Mouse (Mus musculus): ENCODE data around the gene Tapt1. TPM values are rescaled to one million over a fixed set of nuclear protein-coding genes. Genes with fewer than 3 reads are reported as not detected.
A peak's percentile ranks its signal among the peaks of the same experiment; 100 is the strongest.

Tapt1 gene
- total RNA-seq, 1 experiment from 2014 or later, result 43.9 TPM

DNA sequence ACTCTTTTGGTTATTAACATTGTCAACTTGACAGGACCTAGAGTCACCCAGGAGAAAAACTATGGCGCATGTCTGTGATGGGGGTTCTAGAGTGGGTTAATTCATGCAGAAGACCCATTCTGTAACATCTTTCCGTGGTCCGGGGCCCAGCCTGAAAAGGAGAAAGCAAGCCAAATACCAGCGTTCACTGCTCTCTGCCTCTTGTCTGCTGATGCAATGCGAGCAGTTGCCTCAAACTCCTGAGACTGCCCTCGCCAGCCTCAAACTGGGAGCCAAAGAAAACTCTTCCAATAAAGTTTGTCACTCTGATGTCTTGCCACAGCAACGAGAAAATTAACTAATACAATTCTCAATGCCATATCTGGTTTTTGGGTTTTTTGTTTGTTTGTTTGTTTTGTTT is 8.2 kb upstream of the Tapt1 start:
- DNase-seq, result no peak

DNA sequence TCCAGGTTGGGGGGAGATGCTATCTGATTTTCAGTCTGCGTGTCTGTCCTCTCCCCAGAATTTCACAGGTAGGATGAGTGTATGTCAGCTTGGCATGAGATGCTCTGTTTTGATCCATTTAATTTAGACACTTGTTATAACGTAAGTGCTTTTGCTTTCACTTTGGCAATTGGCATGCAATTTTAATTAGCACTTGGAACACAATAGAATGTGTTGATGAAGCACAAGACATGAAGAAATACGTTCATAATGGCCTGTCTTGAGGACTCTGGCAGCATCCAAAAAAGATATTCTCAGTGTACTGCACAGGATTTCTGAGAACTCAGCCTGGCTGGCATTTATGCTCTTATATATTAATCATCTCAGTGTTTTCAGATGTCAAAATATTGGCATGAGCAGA is 7.5 kb upstream of the Tapt1 start:
- DNase-seq, result no peak

DNA sequence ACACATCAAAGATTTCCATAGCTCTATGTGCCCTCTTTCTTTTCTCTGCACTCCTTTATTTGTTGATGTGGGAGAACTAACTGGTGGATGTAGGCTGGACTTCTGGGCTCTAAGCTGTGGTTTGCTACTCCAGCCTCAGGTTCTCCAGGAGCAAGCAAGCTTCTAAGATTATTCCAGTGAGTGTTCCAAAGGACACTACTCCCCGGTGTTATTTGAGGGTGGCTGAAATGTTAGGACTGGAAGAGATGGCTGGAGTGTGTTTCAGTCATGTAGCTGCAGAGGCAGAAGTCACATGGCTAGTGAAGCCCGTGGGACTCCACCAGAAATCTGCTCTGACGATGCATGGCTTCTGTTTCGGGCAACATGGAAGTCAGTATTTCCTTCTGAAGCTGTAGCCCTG is 2.3 kb upstream of the Tapt1 start:
- no peak for DNase-seq

DNA sequence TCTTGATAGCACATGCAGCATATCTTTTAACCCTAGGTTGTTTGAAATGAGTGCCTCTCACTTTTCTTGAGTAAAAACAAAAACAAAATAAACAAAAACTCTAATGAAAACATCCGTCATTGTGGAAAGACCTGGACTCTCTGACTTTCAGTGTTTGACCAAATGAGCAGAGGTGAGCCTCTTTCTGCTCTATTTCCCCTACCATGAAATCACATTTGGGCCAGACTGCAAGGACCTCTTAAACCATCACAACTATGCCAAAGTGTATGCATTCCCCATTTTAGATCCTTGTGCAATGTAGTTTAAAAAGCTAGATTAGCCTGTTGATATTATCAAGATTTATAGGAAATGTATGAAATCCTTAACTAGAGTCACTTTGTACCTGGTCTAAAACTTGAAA is 1.9 kb upstream of the Tapt1 start:
- no peak for DNase-seq

DNA sequence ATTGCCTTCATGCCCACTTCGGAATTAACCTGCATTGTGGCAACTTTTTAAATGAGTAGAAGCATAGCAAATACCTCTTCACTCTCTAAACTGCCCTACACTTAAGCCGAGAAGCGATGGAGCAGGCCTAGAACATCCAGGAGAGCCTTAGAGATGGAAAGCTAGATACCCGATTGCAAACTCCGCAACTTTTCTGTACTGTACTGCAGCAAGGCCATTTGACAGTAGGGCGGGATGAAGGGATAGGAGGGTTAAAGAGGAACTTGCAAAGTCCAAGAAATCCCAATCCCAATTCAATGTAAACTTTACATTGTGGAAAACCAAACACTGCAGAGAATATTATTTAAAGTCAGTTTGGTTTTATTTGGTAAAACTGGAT is 1.0 kb upstream of the Tapt1 start:
- DNase-seq, result no peak

DNA sequence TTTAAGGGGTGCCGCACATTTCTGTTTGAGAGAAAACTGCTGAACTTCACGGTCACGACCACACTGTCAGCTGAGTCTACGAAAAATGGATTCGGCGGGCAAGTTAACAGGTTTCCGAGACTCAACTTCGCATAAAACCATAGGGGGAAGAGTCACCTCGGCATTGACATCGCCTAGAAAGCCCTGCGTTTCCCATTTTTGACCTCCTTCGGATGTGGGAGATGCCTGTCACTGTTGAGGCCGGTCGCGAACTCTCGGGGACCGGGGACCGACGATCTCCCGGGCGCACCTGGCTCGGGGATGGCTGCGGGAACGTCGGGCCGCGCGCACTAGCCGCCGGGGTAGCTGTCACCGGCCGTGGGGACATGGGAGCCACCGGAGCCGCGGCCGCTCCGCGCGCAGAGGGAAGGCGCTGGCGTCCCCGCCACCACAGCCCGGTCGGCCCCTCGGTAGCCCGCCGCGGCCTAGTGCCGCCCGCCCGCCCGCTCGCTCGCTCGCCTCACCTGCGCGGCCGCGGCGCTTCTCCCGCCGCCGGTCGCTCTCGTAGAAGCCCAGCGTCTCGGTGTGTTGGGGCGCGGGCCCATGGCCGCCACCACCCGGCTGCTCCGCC is 410 bp downstream of the Tapt1 start:
- peak; percentile 29 for DNase-seq

DNA sequence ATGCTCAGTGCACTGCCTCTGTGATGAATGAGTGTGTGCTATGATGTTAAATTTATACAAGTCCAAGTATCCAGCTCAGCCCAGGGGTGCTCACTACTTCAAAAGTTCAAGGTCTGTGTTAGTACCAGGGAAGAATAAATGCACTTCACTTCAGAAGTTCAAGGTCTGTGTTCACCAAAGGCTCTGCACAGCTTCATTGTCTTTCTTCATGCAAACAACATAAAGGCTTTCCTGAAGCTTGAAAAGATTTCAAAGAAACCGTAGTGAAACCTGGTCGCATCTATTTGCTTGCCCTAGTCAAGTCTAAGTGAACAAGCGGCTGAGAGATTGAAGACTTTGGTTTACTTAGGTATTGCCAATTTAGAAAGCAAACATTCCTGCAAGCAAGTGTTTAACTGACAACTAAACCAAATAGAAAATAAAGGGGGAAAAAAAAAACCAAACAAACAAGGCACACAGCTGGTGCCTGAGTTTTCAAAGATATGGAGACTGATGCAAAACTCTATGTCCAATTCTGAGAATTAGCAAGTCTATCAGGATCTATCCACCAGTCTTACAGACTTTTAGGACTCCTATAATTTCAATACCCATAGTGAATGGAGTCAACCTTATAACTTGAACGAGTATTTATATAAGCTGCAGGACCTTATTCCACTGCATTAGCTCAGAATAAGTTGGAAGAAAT is 1.4 kb downstream of the Tapt1 start:
- DNase-seq, result no peak

DNA sequence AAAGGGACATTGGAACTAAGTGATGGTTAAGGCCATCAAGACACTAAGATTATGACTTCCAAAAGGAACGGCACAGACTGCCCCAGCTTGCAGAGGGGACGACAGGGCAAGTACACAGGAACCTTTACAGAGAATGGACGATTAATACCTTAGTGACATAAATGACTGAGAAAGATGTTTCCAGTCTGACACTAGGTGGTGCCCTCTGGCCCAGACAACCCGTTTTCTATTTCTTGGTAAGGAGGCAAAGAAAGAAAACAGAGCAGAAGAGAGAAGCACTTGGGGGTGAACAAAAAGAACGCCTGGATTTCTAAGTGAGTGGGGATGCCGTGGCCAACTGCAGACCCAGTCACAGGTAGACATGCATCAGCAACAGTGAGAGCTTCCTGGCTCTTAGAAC is 2.2 kb downstream of the Tapt1 start:
- DNase-seq, result peak; percentile 32

DNA sequence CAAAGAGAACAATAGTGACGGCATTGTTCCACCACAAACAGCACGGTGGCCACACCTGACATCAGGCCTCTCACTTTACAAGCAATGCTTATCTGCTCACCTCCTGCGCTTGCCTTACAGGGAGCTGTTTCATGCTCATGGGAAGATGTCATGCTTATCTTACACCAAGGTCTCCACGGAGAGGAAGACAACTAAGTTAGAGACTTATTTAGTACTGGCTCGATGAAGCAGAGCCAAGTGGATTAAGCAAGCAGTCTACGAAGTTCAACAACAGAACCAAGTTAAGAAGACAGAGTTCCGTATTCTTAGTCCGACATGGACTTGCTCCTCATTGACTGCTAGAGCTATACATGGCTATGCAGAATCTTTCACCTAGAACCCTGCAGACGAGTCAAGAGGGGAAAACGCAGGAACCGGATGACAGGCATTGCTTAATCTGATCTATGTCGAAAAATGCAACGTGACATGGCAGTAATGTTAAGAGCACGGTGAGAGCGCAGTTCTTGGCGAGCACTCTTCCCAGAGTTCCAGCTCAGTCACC is 3.0 kb downstream of the Tapt1 start:
- DNase-seq, result no peak

DNA sequence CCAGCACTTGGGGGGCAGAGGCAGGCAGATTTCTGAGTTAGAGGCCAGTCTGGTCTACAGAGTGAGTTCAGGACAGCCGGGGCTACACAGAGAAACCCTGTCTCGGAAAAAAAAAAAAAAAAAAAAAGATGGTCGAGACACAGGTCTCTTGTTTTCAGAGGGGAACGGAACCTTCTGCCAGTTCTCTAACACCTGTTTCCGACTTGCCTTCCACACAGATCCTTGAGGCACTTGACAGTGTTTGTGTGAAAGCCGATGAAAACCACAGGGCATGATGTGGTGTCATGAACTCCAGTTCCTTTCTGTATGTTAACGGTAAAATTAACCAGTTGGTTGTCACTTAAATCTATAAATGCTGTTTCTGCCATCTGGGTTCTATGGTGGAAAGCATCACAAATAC is 6.0 kb downstream of the Tapt1 start:
- no peak for DNase-seq

DNA sequence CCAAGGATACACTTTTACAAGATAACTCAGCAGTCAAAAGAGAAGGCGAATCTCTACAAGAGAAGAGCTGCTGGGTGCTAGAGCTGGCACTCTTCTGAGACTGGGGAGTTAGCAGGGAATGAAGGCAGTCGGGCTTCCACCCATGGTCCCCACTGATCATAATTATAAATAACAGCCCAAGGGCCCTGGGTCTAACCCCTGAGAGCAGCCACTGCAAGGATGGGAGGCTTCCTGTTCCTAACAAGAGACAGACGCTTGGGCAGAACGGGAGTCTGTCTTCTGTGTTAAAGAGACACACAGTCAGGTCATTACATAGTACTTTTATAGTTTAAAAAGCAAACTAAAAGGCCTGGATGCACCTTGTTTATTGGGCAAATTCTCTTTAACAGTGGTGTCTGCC is 6.6 kb downstream of the Tapt1 start:
- no peak for DNase-seq

DNA sequence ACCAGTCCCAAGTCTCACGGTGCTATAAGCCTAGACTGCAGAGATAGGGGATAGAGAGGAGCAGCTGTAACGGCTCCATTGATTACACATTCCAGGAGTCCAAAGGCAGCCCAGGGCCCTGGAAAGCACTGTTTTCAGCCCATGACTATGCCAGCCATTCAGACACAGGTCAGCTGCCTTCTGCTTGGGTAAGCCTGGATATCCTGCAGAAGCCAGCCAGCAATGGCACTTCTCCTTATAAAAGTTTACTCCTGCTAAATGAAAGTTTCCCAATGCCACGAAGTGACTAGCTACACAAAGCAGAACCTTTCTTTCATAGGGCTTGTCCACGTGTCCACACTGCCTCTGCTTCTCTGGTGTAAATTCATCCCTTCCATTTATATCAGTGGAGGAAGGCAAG is 7.9 kb downstream of the Tapt1 start:
- DNase-seq, result no peak

DNA sequence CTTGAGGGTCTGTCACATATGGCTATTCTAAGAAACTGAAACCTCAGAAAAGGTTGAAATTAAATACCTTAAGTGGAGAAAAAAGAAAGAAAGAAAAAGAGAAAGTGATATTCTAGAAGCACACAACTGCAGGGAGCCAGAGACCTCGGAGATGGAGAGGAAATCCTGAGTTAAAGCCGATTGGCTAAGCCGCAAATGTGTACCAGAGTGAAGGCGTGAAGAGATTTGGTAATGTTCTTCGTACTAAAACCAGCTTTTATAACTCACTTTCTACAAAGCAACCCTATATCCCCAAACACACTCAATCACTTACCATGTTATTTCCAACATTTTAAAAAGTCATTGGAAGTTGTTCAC is 8.8 kb downstream of the Tapt1 start:
- DNase-seq, result no peak

DNA sequence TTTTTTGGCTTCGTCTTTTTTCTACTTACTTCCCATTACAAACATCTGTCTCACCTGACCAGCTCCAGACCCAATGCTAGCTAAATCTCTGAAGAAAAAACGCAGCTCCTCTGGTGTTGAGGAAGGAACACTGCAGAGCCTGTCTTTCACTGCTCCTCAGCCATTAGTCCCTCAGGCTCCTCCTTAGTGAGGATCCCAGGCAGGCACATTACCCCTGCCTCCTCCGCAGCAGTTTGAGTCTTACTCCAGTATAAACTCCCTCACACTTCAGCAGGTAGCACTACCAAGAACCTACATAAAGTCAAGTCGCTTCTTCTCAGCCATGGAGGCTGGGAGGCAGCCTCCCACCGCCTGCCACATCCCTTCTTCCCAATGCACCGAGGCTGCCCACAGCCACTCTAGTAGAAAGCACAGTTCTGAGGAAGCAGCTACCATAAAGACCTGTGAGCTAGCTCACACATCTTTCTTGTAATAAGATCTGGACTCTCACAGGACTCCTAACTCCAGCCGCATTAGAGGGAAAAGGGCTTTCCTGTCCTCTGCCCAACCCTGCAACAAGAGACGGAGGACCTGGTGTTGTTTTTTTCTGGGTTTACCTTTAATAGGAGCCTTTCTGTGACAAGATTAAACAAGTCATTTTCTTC is 9.3 kb downstream of the Tapt1 start:
- DNase-seq, result no peak

DNA sequence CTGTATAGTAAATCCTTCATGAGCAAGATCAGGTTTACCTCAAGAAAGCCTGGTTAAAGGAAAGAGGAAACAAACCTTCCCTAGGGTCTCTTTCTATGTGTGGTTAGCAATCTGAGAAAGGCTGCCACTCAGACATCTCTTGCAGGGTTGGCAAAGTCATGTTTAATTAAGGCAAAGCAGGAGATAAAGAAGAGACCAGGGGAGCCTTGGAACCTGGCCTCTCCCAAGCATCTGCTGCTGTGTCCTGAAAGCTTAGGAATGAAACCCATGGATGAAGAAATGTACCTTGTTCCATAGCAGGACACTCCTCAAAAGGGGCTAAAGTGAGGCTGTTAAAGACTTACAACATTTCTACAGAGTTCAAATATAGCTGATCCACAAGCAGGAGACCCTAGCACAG is 11.3 kb downstream of the Tapt1 start:
- DNase-seq, result no peak

DNA sequence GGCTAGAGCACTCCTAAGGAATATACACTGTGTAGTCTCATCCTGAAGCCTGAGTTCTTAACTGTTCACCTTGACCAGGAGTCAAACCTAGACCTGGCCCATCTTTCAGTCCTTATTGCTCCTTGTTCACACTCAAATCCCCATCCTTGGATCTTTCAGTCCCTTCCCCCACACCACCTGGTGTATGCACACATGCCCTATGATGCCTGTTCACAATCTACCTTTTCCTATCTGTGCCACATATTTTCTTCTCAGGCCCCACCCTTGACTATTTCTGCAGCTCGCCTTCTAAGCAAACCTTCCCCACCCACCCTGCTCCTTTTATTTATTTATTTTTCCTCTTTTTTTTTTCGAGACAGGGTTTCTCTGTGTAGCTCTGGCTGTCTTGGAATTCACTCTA is 12.4 kb downstream of the Tapt1 start:
- DNase-seq, result no peak

DNA sequence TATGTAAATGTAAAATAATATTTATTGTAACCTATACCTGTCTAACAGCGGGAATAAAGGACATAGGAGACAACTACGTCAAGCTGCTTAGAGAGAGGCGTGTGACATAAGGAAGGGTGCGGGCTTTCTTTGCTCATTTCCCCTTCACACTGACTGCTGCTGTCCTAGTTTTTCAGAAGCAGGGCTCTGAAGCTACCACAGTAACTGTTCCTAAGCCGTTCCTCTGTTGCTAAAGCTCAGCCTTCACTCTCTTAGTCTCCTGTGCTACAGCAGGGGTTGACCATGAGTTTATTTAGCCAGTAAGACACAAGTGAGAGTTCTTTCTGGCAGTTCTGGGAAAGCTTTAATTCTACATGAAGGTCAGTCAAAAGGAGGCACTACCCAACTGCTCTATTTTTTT is 13.0 kb downstream of the Tapt1 start:
- no peak for DNase-seq

DNA sequence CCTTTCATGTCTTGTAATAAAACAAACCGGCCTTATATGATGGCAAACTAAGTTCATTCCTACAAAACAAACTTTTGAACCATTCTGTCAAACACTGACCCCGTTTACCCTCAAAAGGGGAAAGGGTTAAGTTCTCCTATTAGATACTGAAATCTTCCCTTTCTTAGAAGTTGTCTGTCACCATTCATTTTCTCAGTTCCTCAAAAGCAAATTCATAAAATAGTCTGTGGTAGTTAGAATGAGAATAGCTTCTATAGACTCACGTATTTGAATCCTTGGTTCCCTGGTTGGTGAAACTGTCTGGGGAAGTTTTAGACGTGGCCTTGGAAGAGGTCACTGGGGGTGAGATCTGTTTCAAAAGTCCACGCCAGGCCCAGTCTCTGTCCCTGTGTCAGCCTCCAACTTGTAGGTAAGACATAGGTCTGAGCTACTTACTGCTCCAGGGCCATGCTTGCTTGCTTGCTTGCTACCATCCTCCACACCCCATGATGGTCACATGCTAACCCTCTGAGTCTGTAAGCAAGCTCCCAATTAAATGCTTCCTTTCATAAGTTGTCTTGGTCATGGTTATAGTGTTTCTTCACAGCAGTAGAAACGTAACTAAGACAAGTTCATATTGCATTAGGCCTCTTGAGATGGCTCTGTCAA is 14.5 kb downstream of the Tapt1 start:
- no peak for DNase-seq

DNA sequence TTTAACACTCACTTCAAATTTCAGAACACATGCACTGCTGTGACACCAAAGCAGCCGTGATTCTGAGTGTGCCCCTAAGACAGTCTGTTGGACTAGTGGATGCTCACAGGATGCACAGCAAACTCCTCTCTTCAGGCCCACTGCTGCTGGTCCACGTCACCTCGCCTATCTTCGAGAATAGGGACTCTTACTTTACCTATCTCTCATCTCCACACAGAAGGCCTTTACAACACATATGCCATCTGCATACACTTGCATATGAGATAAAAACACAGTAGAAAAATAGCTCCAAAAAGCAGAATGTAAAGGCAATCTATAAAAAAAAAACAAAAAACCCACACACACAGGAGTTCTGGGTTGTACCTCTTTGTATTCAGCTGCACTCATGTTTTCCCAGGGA is 19.1 kb downstream of the Tapt1 start:
- no peak for DNase-seq

DNA sequence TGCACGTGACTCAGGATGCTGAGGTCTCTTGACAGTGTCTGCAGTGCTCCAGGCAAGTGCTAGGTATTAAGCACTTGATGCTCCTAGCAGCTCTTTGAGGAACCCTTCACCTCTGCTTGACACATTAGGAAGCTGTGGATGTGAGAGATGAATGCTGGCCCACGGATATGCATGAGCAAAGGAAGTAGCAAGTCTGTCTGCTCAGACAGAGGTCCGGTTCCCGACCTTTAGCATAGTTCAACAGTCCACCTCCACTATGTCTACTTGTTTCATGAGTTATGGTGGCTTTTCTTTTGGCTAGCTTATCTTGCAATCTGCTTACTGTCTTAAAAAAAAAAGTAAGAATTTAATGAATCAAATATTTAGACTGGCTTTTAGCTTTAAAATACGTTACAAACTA is 19.8 kb downstream of the Tapt1 start:
- no peak for DNase-seq

DNA sequence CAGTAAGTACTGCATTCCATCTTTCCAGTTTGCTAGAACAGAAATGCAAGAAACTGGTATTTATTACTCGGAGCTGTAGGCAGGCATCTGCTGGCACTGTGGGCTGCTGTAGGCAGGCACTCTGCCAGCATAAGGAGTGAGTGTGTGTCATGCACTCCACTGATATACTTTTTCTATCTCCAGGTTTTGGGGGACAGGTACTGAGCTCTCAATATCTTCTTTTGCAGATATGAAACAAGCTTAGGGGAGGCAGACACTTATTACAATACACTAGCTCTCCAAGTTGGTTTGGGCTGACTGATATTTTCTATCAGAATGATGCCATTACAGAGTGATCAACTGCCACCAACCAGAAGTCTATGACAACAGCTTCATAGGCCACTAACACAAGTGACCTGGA is 23.0 kb downstream of the Tapt1 start:
- peak; percentile 29 for DNase-seq

DNA sequence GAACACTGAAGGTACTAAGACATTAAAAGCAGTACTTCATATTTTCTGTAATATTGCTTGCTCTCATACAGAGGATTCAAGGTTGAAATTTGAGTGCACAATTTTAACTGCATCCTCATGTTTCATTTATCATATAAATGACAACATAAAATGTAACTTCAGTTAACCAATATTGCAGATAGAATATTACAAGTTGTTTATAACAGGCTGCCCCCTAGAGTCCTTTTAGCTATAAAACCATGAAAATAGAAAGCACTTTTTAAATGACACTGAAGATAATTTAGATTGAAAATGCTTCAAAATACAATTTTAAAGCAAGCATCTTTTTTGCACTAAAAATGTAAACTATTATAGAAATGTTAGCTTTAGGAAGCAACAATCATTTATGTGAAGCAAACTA is 24.8 kb downstream of the Tapt1 start:
- DNase-seq, result no peak

DNA sequence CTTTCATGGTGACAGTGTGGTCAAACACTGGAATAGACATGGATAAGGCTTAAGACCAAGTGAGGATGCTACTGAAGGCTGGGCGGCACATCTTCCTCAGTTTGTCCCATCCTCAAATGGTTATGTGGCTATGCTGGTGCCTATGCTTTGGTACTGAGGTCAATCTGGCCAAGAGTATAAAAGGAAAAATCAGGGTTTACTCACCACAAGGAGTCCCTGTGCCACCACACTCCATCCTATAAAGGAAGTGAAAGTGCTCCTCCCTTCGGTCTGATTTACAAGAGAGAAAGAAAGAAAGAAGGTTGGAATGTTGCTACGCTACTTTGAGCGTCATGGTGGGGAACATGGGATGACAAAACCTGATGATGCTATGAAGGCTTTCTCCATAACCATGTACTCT is 27.3 kb downstream of the Tapt1 start:
- no peak for DNase-seq

DNA sequence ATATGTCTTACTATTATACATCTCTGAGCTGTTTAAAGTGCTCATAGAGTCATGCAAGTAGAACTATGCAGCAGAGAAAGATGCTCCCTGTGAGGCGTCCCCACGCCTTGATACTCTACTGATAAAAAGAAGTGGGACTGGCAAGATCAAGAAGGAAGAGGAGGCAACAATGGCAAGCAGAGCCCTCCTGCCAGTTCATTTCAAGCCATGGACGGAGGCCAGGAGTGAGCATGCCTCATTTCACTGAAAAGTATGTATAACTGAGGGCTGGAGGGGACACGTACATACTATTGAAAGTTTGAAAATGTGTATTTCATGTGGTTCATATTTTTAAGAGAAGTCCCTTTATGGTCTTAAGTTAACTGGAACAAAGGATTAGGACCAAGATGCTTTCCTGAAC is 28.0 kb downstream of the Tapt1 start:
- DNase-seq, result no peak
